Mouse (Mus musculus) heart, postnatal 0 days (tissue): ENCODE results near the gene Dlk1.

ENCODE experiments used
- CTCF ChIP-seq: IDR thresholded peaks from 2 replicates; pipeline ENCODE4 v1.5.1; 2016; ENCODE audit warnings: antibody characterized with exemption, control low read depth, low read depth
- EP300 ChIP-seq: IDR thresholded peaks from 2 replicates; pipeline ENCODE4 v1.6.1; 2016; ENCODE audit warnings: antibody characterized with exemption, low read depth

GRCm38 (mm10) chr12:109500992-109501391 lies 48.4 kb downstream of the Dlk1 start:
- no peak for TF ChIP-seq CTCF
- TF ChIP-seq EP300, result no peak
